Mouse (Mus musculus) layer of hippocampus, adult 2 months (tissue): ENCODE data around the gene Fadd. TPM values are rescaled to one million over a fixed set of nuclear protein-coding genes. Genes with fewer than 3 reads are reported as not detected.

Source experiments
- DNase-seq, 2 experiments: peaks; one replicate each; pipeline ENCODE4 v3.0.0; 2022; ENCODE audit warnings: low spot score in 2 of 2
- H3K27ac ChIP-seq: fragments of 200-600 bp; 2 replicates; pipeline ENCODE4 v1.8.1; 2022
- H3K4me3 ChIP-seq: fragments of 200-600 bp; 2 replicates; pipeline ENCODE4 v1.8.1; 2022; ENCODE audit warnings: mild to moderate bottlenecking
- CTCF ChIP-seq: fragments of 200-600 bp; conservative IDR thresholded peaks from 2 replicates; pipeline ENCODE4 v1.8.1; 2022; ENCODE audit warnings: antibody characterized with exemption, mild to moderate bottlenecking, moderate library complexity
- long read RNA-seq, 2 experiments: library from polyadenylated mRNA; stranded (forward); transcript quantifications; one replicate each; pipeline ENCODE4 v2.0.0; 2021; ENCODE audit warnings: borderline mapping rate in 2 of 2
- total RNA-seq, 2 experiments: library from RNA; stranded (reverse); gene quantifications; 2 replicates each; pipeline ENCODE4 v1.2.3; 2021

Gene Fadd
- 1 to 10 TPM; 1.9 to 2.3 TPM for total RNA-seq
- long read RNA-seq, experiment 1, partial matches to known transcripts, result 0 of 1 reads
- long read RNA-seq, experiment 1, other reads (novel, unspliced or antisense), result 0 of 1 reads
- long read RNA-seq, experiment 2, partial matches to known transcripts, result 0 of 2 reads
- long read RNA-seq, experiment 2, other reads (novel, unspliced or antisense), result 0 of 2 reads

DNA sequence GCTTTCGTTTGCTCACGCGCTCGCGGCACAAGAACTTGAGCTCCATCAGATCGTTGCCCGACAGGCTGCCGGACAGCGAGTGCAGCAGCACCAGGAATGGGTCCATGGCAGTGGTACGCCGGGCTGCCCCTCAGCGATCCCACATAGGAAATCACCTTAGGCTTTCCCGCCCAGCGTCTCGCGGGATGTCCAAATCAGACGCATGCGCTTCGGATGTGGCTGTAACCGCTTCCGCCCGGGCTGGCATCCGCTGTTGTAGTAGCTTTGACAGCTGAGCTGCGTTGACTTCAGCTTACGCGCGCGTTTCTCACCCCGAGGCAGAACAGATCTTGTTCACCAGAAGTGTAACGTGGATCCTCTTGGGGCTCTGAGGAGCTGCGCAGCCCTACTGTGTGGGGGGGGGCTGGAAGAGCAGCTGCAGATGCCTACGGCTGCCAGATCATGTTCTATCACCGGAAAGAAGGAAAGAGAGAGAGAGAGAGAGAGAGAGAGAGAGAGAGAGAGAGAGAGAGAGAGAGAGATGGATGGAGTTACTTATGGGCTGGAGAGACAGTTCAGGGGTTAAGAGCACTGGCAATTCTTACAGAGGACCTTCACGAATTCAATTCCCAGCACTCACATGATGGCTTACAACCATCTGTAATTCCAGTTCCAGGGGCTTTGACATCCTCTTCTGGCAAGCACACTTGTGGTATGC, at the start of gene Fadd:
Fadd (minus strand) TSS at position 180 of the 697 bp plus-strand sequence.
- peak within 1 kb of the TSS; percentile 90 for H3K27ac ChIP-seq
- peak; percentile 91 to 96 for DNase-seq
- peak within 1 kb of the TSS; percentile 88 for H3K4me3 ChIP-seq
- TF ChIP-seq CTCF, result no peak

DNA sequence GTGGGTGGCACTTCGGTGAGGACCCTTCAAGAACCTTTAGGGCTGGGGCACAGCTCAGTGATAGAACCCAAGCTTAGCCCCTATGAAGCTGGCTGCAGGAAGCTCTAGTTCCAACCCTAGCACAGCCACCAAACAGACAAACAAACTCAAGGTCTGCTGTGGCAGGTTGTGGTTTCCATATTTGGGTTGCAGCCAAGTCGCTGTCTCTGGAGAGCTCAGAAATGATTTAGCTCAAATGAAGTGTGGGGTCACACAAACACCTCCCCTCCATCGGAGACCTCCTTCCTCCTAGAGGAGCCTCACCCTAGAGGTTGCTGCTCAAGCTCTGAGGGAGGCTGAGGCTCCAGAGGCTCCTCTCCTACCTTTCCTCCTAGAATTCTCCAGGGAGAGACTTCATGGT, 48.4 kb upstream of the Fadd start:
- Histone ChIP-seq H3K4me3 (no peak overlapping the region), H3K27ac (no peak overlapping the region)
- no peak for TF ChIP-seq CTCF
- DNase-seq, result no peak

DNA sequence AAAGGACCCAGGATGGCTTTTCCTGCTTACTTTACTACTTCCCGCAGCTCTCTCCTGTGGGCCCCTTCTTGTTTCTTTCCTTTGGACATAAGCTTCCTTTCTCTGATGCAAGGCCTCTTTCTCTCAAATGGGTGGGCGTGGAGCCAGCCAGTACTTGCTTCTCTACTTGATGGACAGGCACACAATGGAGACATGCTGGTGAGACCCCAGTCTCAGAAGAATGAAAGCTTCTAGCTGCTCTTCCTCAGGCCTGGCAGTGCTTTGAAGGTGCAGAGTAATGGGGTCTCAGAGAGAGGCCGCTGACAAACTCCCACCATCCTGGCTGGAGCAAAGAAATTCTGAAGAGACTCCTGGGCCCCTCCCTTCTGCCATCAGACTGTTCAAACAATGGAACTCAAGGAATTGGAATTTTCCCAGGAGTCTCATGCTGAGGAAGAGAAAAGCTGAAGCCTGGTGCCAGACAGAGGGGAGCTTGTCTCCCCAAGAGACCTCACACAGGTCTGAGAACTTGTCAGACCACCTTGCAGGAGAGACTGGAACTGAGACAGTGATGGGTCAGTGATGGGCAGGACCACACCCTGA, 46.2 kb upstream of the Fadd start:
- no peak for TF ChIP-seq CTCF
- no peak for DNase-seq
- Histone ChIP-seq H3K27ac (no peak overlapping the region), H3K4me3 (no peak overlapping the region)

DNA sequence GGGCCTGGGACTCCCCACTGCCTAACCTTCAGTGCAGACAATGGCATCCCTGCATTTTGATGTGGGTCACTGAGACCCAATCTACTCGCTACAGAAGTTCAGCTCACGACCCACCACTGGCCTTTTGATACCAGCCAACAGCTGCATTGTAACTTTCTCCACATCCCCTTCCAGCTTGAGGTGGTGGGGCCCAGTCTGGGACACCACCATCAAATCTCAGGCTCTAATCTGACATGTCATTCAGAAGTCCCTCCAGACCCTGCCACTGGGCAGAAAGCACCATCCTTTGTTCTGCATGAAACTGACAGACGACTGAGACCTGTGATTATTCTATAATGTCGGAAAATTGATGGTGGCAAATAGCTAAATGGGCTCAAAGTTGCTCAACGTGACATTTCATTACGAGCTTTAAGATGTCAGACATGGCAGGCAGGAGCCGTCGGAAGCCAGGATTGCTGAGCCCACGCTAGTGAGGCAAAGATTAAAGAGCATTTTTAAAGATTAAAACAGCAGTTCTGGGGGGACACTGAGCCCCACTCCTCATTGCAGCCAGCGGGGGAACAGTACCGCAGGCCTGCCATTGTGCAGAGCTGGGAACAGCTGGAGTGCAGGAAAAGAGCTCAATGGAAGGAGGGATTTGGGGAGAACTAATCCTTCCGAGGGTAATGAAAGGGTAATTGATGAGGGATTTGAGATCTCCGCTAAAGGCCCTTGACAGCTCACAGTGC, 45.5 kb upstream of the Fadd start:
- no peak for TF ChIP-seq CTCF
- DNase-seq, result no peak
- no peak overlapping the region for H3K27ac ChIP-seq

DNA sequence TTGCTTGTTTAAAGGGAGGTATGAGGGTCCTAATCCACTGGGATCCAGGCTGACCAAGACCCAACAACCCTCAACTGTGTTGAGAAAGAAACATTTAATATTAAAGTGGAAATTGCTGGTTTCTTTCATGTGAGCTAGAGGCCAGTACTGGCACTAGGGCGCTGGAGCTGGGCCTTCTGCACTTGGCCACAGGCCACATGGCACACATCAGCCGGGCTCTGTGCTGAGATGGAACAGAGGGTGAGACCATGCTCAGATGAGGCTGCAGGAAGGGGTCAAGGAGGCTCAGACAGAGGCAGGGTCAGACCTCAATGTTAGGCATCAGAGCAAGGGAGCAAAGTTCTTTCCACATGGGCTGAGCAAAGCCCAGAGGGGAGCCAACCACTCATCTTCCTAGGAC, 43.8 kb upstream of the Fadd start:
- no peak for DNase-seq
- no peak for TF ChIP-seq CTCF
- Histone ChIP-seq H3K27ac (no peak overlapping the region), H3K4me3 (no peak overlapping the region)

More for the DNA sequence above, 45.5 kb upstream of the Fadd start:
- no peak overlapping the region for H3K4me3 ChIP-seq

- no peak overlapping the region for H3K4me3 ChIP-seq
- peak; percentile 24 to 28 for DNase-seq
- no peak for TF ChIP-seq CTCF
- H3K27ac ChIP-seq, result no peak overlapping the region
Measured at GRCm38 (mm10) chr7:144620721-144621681, 38.7 kb upstream of the Fadd start.

GRCm38 (mm10) chr7:144620315-144620714, 38.1 kb upstream of the Fadd start:
- DNase-seq, result no peak
- Histone ChIP-seq H3K4me3 (no peak overlapping the region), H3K27ac (no peak overlapping the region)
- no peak for TF ChIP-seq CTCF

GRCm38 (mm10) chr7:144615343-144615742, 33.1 kb upstream of the Fadd start:
- H3K4me3 ChIP-seq, result no peak overlapping the region
- H3K27ac ChIP-seq, result no peak overlapping the region
- TF ChIP-seq CTCF, result no peak
- no peak for DNase-seq

- no peak overlapping the region for H3K4me3 ChIP-seq
- no peak for TF ChIP-seq CTCF
- no peak for DNase-seq
- no peak overlapping the region for H3K27ac ChIP-seq
Measured at GRCm38 (mm10) chr7:144612829-144613228, 30.6 kb upstream of the Fadd start.

DNA sequence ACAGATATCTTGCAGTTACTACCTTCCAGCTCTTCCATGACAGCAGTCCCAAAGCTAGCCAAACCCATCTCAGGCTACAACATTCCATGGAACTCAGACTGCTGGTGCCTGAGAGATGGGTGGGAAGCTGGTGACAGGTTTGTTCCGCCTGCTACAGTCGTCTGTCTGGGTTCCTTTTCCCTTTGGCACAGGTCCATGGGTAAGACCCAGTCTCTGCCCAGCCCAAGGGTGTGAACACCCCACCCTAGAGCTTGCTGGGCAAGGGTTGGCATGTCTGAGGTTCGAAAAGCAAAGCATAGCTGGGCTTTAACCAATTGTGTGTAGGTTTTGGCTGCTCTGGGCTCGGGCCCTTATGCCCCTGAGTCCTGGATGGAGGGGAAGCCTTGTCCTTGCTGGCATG, 30.1 kb upstream of the Fadd start:
- no peak for DNase-seq
- no peak overlapping the region for H3K4me3 ChIP-seq
- TF ChIP-seq CTCF, result no peak
- no peak overlapping the region for H3K27ac ChIP-seq

GRCm38 (mm10) chr7:144611595-144611994, 29.3 kb upstream of the Fadd start:
- Histone ChIP-seq H3K27ac (no peak overlapping the region), H3K4me3 (no peak overlapping the region)
- no peak for TF ChIP-seq CTCF
- no peak for DNase-seq

DNA sequence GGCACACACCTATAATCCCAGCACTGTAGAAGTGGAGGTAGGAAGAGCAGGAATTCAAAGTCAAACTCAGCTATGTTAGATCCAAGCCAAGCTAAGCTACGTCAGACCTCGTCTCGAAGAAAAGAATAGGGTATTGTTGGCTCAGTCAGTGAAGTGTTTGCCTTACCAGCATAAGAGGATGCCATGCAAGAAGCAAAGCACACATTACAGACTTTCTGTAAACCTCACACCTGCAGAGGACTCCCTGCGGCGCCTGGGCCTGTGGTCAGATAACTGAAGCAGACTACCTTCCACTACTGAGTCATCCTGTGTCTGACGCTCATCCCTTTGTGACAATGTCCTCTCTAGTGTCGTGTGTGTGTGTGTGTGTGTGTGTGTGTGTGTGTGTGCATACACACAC, 27.3 kb upstream of the Fadd start:
- no peak for TF ChIP-seq CTCF
- no peak for DNase-seq
- Histone ChIP-seq H3K4me3 (no peak overlapping the region), H3K27ac (no peak overlapping the region)
